Mouse (Mus musculus) ES-Bruce4 (cell line): ENCODE measurements around the gene Hand1.

Experiments
- CTCF ChIP-seq: IDR thresholded peaks from one replicate; pipeline ENCODE4 v1.8.1; 2011; ENCODE audit warnings: low read depth, low read length
- EP300 ChIP-seq: IDR thresholded peaks from 2 replicates; pipeline ENCODE4 v1.6.1; 2011; ENCODE audit warnings: low read depth, low read length; ENCODE audit not compliant: insufficient read depth
- POLR2A ChIP-seq: IDR thresholded peaks from one replicate; pipeline ENCODE4 v1.8.1; 2011; ENCODE audit warnings: low read length; ENCODE audit not compliant: insufficient read depth

DNA sequence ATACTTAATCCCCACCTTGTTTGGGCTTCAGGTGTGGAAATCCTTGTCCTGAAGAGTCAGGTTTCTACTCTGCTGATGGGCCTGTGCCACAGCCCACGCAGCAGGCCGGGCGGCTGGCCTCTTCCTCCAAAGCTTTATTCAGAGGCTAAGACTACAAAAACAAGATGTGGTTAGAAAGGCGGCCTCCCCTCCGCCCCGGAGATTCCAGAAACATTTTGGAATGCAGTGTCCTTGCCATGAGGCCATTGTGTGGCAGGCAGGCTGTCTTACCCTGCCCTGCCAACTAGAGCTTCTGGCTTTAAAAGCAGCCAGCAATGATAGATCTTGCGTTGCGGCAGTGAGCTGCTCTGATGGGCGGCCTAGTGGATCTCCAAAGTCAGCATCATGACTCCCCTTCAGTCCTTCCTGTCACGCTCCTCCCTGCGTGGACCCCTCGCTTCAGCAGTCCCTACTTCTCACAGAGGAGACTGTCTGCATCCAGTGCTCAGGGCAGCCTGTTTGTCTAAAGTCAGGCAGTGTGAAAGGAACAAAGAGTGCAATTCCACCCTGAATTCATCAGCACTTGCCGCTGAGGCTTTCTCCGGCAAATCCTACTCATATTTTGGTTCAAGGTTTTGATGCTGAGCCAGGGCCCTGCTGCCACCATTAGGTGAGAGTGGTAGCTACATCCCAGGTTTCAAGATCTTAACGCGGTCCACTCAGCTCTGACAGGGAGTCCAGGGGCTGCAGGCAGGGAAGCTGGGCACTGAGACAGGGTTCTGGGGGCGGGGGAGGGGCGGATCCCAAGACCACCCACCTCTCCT lies 45.8 kb downstream of the Hand1 start:
- TF ChIP-seq CTCF (peak; percentile 27), POLR2A (no peak), EP300 (no peak)
